Mouse (Mus musculus): ENCODE data around the gene Gatb. TPM values are rescaled to one million over a fixed set of nuclear protein-coding genes. Genes with fewer than 3 reads are reported as not detected.
"Not testable (repeated sequence)": the region's sequence is repeated elsewhere in the genome, so short reads cannot be mapped to it uniquely, and the experiment has no call there.

The Gatb gene
- 10 to 100 TPM; 50.0 to 58.3 (median 53.4) TPM for total RNA-seq (2022)

DNA sequence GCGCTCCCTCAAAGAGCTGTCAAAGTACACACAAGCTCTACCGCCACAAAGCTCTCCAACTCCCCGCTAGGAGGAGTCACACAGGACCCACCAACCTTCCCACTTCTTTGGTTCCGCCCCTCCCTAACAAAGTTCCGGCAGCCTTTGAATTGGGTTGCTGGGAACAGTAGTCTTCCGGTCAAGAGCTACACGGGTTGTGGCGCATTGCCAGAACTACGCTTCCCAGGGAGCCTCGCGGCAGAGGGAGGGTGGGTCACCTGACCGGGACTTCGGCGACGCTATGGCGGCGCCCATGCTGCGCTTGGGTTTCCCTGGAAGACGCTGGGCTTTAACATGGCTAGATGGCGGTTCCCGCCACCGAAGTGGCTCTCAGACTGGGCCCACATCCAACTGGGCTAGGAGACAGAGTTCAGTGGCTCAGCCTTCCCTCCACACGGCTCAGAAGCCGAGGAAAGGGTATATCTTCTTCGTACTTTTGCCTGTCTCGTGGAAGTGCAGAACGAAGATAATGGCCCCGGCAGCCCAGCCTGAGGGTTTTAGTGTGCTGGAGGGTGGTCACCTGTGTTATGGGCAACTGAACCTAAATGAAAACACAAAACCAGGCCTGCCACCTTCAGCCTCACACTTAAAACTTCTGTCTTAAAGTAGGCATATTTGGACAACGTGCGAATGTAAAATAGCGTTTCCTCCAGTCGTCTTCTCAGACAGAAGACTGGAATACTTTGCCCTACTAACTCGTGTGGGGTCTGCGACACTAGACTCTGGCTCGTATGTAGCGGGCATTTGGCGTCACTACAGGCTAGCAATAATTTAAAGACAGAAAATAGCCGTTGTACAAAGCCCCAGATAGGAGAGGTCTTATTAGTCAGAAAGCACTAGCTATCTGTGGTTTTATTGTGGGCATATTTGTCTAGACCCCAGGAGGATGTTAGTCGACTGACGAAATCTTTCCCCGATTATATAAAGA is at the start of gene Gatb:
Gene Gatb (plus strand): TSS at position 256 of the 967 bp plus-strand sequence.
- DNase-seq (ENCODE audit: low spot score) = peak; percentile 100

DNA sequence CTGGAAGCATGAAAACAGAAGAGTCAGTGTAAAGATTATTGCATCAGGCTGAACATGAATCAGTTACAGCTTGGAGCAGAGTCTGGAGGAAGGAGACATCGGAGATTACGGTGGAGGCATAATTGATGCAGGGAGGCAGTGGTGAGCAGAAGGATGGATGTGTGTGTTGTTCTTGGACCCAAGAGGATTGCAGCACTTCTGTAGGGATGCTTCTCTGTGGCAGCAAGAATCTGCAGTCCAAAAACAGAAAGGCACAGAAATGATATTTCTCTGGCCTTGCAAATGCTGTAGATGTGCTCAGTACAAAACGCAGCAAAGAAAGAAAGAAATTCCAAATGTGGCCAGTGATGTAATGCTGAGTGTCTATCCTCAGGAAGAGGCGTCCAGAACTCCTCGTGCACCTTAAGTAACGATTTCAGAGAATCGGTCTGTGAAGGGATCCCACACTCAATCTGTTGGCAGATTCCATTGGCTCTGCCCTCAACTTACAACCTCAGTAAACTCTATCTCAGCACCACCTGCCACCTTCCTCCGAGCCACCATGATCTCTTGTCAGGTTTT is 43.2 kb upstream of the Gatb start:
- DNase-seq (ENCODE audit: low spot score) = no peak

DNA sequence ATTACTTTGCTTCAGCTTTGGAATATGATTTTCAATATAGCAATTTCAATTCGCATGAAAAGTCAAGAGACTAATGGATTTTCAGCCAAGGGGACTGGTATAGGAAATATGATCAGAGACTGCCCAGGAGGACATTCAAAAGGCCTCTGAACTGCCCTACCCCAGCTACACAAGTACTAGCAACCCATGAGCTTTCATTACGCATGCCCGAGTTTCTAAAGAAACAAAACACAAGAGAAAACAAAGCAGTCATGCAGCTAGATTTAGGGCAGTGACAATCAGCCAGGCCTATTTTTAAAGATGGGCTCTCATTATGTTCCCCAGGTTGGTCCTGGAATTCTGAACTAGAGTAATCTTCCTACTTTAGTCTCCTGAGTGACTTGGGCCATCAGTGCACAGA is 41.5 kb upstream of the Gatb start:
- peak; percentile 26 for DNase-seq (ENCODE audit: low spot score)

DNA sequence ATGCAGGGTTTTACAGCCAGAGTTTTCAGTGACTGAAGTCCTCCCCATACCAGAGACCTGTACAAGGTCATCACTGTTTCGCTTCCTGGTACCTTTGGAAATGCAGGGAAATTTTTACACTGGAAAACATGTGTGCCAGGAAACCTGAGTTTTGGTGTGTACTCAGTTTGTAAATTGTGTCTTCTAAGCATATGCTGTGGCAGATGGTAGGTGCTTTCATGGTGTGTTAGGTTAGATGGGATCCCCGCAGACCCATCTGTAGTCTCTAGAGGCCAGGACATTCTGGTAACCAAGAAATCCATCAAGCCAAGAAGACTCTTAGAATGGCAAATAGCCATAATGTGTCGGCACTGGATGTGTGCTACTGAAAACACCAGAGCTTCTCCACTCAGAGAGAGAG is 38.9 kb upstream of the Gatb start:
- no peak for DNase-seq (ENCODE audit: low spot score)

GRCm38 (mm10) chr3:85535621-85536520 is 38.0 kb upstream of the Gatb start:
- DNase-seq (ENCODE audit: low spot score) = no peak

DNA sequence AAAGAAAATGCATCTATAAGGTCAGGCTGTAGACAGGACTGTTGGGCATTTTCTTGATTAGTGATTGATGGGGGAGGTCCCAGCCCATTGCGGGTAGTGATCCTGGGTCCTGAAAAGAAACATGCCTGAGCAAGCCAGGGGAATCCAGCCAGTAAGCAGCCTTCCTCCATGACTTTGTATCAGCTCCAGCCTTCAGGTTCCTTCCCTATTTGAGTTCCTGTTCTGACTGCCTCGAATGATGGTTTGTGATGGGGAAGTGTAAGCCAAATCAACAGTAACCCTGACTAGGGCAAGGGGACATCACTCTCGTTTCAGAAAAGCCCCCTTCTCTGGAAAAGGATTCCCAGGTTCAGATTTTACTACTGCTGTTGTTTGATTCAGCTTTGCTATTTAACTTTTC is 31.2 kb upstream of the Gatb start:
- DNase-seq (ENCODE audit: low spot score) = no peak

- DNase-seq (ENCODE audit: low spot score) = no peak
Measured at GRCm38 (mm10) chr3:85543652-85544051, 30.3 kb upstream of the Gatb start.

GRCm38 (mm10) chr3:85550312-85550711 is 23.6 kb upstream of the Gatb start:
- DNase-seq (ENCODE audit: low spot score) = no peak

DNA sequence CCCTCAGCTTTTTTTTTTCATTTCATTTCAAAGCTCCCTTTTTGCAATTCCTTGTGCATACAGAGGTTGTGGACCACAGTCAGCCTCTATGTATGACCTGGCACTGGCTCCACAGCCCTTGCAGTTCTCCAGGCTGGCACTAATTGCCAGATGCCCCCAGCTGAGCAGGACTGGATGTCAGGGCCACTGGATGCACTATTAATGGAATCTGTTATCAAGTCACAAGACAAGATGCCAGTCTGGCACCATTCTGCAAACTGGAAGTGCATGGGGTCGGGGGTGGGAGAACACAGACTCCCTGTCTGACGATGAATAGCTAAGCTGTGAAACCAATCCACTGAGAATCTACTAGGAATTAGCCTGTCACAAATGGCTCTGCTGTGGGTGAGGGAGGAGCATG is 22.6 kb upstream of the Gatb start:
- DNase-seq (ENCODE audit: low spot score) = peak; percentile 61

- no peak for DNase-seq (ENCODE audit: low spot score)
Measured at GRCm38 (mm10) chr3:85553731-85554277, 20.1 kb upstream of the Gatb start.

GRCm38 (mm10) chr3:85564603-85565002 is 9.3 kb upstream of the Gatb start:
- DNase-seq (ENCODE audit: low spot score) = no peak

DNA sequence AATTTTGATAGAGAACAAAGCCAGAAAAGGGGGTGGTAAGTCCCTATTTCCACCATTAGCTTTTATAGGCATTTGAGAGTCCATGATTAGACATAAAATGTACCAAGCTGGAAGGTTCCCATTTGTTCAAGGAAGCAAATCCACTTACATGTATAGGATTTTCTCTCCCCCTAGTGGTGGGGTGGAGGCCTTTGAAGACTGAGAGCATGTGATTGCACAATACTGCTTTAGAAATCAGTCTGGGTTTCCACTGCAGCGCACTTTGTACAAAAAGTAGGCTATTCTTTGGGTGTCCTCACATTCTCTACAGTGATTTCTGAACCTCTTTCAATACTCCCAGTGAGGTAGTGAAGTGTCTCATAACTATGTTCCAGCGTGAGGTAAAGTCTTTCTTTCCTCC is 2.6 kb upstream of the Gatb start:
- peak; percentile 68 for DNase-seq (ENCODE audit: low spot score)

- not testable (repeated sequence) for DNase-seq (ENCODE audit: low spot score)
Measured at GRCm38 (mm10) chr3:85572502-85572901, 1.4 kb upstream of the Gatb start.

DNA sequence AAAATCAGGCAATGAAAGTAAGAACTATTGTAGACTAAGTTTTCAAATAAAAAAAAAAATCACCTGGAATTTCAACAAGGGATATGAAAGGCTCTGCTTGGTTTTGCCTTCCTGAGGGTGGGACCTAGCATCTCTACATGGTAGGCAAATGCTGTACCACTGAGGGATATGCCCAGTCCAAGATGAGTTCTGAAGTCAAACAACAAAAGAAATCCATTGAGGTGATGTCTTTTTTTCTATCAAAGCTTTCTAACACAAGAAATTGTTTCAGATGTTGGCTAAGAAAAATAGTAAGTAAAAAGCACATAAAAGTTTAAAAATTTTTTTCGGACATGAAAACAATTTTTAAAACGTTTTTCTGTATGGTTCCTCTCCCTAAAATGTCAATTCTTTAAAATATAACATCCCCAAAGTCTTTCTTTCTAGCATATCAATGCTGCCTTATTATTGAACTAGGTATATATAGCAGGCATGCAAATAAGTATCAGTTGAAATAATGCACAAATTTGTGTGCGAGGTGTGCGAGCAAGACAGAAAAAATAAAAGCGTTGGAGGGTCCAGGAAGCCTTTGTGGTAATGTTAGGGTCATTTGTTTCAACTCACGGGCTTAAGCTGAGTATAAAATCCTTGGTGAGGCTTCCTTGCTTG is 579 bp upstream of the Gatb start:
- no peak for DNase-seq (ENCODE audit: low spot score)

- DNase-seq (ENCODE audit: low spot score) = no peak
Measured at GRCm38 (mm10) chr3:85582726-85583125, 8.8 kb downstream of the Gatb start.

DNA sequence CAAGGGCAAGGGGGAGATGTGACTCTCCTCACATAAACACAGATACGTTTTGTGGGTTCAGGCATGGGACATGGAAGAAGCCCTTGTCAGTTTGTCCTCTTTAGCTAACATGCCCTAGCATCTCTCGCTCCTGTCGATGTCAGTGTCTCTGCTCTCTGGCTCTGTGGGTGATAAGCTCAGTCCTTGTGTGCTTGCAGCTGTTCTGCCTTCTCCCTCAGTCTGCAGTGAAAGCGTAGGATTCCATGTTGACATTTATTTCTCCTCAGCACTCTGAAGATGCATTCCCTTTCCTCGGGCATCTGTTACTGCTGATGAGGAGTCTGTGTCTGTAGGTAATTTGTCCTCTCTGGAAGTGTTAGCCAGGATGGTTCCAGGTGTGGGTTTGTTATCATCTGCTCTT is 9.3 kb downstream of the Gatb start:
- DNase-seq (ENCODE audit: low spot score) = no peak

DNA sequence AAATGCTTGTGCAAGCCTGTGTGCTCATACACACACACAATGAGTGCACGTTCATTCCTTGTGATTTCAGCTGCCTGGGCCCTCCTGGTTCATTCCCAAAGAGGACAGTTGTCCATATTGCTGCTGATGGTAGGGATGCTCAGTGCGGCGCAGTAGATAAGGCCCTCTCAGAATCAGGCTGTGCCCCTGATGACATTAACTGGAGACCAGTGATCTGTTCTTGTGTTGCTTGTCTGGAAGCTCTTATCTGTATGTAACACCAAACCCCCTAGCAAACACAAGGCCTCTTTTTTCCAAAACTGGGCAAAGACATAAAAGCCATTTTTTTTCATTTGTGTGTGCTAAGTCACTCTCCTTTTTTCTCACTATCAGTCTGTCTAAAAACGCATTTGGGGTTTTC is 11.0 kb downstream of the Gatb start:
- no peak for DNase-seq (ENCODE audit: low spot score)

GRCm38 (mm10) chr3:85588701-85589100 is 14.8 kb downstream of the Gatb start:
- DNase-seq (ENCODE audit: low spot score) = no peak

GRCm38 (mm10) chr3:85590090-85590754 is 16.3 kb downstream of the Gatb start:
- peak; percentile 15 for DNase-seq (ENCODE audit: low spot score)

GRCm38 (mm10) chr3:85592067-85592466 is 18.1 kb downstream of the Gatb start:
- no peak for DNase-seq (ENCODE audit: low spot score)

Measured in heart, adult 8-10 months (tissue).